Mouse (Mus musculus): Measurements from ENCODE around the gene Lmo1.

Lmo1 gene

DNA sequence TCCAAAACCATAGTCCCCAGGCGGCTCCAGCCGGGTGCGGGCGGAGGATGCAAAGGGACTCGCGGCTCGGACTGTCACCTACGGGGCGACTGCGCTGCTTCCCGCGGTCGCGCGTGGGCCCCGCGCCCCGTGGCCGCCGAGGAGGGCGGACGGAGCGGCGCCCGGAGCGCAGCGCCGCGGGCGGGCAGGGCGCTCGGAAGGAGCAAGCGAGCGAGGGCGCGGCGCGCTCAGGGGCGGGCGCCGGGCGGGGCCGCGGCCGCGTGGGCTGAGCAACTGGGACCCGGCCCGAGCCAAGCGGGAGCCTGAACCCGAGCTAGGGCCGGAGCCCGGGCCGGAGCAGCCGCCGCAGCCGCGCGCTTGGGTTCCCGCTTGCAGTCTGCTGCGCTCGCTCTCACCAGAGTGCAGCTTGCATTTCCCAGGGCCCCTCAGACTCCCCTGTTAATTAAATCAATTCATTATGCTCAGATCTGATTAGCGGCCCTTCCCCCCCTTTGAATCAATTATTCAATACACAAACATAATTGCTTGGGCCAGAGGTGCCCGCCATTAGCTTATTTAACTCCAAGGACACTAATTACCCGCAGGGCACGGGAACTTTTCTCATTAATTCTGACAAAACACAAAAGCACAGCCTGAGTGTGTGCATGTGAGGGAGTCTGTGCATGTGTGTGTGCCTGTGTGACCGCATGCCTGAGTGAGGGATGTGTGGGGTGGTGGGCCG is at the start of gene Lmo1:
Gene Lmo1, minus strand, starts transcription at position 259 of the 721 bp plus-strand sequence.
- peak in 1 of 2 experiments; percentile 41 for DNase-seq (ENCODE audit: low spot score in 2 of 2)

DNA sequence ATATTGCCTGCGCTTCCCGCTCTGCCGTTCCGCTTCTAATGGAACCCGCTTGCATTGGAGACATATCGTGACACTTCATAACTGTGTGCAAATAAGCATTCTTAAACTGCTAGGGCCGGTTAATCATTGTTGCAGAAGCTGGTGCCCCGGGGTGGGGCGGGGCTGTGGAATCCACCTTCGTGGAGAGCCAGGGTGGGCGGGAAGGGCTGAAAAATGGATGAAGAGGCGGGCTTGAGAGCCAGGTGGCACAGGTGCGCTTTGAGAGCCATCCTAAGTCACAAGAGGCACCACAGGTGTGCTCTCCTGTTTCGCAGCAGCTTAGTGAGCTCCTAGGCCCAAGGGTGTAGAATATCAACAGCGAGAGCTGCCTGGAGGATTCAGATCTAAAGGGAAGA is 46.7 kb upstream of the Lmo1 start:
- no peak for DNase-seq (ENCODE audit: low spot score in 2 of 2)

DNA sequence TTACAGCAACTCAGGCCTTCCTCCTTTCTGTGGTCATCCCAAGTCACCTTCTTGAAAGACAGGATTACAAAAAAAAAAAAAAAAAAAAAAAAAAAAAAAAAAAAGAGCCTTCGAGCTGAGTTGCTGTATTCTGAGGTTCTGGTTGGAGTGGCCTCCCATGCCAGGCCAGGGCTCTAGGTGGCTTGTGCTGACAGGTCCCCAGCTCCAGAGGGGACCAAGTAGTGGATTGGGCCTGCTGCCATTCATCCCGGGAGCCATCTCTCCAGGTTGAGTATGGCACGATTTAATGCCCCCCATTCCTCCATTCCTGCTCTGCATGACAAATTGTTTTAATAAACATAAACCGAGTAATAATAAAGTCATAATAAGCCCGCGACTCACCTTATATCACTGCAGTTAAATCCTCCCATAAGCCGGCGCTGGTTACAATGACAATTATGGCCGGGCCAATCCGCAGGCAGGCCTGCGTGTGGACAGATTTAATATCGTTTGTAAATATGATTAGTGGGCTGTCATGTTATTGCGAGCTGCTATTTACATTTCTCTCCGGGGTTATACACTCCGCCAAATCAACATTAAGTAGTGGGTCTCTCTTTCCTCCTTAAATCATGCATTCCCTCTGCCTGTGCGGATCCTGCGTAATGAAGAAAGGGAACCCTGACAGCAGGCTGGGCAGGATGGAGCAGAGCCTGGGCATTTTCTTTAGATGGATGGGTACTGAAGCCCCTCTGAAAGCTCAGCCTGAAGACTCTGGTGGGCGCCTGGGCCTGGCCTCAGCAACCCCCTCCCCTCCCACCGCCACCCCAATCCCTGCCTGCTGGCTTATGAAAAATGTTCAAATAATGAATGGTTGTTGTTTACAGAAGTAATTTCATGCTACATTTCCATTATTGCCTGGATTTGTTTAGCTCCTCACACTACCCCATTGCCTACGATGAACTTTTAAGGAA is 46.0 kb upstream of the Lmo1 start:
- no peak for DNase-seq (ENCODE audit: low spot score in 2 of 2)

DNA sequence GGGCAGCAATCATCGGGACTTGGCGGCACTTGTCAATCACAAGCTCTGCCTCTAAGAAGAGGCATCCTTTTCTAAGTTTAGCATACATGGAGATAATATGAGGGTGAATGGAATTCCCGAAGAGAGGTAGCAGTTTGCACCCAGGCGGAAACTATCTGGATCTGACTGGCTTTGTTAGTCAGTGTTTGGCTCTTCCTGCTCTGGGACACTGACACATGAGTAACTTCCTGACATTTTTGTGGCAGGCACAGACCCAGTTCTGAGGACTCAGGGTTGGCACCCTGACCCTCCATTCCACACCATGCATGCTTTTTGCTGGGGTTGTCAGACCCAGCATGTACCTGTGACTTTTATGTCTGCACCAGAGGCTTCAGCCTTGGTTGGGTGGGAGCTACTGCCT is 45.0 kb upstream of the Lmo1 start:
- DNase-seq (ENCODE audit: low spot score in 2 of 2), result no peak

DNA sequence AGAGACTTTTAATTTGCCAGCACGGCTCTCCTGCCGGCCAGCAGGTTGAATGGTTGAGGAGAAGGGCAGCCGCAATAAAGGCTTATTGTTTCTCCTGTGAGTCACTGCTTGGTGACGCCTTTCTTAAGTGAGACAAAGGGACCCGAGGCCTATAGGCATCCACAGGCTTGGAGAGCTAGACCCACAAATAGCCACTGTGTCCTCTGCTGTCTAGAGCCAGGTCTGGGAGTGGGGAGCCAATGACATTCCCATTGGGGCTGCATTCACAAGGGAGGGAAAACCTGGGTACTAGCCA is 43.9 kb upstream of the Lmo1 start:
- DNase-seq (ENCODE audit: low spot score in 2 of 2), result no peak

DNA sequence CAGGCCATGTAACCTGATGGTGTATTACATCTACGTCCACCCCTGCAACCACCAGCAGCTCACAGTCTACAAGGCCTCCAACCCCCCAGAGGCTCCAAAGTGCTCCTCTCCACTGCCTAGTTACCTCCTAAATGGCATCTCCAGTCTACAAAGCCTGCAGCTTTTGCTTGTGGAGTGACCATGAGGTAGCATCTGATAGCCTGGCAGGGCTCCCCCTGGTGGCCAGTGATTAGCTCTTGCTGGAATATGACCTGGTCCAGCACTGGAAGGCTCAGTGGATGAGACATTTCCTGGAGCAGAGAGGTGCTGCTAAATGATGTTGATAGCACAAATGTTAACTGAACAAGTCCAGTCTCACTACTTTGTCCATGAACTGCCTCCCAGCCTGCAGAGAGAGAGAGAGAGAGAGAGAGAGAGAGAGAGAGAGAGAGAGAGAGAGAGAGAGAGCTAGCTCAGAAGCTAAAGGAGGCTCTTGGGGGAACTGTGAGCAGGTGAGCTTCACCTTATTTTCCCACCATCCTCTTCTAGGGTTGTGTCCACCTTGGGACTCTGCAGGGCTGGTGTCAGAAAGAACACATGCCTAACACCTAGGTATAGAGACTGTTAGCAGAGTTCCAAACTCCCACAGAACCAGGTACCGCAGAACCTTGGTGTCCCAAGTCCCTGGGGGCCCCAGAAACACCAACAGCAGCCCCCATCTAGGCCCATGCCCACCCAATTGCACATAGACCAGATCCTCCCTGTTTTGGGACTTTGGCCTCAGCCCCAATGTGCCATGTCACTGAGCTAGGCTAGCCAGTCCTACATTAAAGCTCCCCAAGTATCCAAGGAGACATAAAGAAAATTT is 43.3 kb upstream of the Lmo1 start:
- DNase-seq (ENCODE audit: low spot score in 2 of 2), result peak; percentile 72 to 82

DNA sequence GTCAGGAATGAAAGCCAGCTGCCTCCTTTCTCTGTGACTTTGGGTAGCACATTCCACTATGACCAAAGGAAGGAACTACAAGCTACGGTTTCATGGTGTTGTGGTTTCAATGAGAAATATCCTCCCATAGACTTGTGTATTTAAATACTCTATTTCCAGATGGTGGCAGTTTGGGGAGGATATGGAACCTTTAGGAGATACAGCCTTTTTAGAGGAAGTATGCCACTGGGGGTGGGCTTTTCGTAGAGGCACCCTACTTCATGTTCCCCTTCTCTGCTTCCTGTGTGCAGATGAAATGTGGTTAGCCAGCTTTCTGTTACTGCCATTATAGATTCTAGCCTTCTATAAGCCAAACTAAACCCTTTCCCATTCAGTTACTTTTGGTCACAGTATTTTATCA is 34.8 kb upstream of the Lmo1 start:
- DNase-seq (ENCODE audit: low spot score in 2 of 2), result no peak

DNA sequence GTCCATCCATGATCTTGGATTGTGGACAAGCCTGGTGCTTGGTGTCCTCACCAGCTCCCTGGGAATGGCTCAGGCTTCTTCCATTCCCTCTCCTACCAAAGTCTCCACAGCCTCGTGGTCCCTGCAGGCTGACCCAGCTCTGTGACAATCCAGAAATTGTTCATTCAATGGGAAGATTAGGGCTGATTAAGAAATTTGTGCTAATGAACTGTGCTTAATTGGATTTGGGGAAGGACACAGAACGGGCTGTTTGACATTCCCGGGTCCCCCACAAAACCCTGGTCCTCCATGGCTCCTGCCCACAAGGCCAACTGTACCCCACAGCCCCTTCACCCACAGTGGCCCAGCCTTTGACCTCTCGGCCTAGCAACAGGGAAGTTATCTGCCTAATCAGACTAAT is 32.8 kb upstream of the Lmo1 start:
- no peak for DNase-seq (ENCODE audit: low spot score in 2 of 2)

DNA sequence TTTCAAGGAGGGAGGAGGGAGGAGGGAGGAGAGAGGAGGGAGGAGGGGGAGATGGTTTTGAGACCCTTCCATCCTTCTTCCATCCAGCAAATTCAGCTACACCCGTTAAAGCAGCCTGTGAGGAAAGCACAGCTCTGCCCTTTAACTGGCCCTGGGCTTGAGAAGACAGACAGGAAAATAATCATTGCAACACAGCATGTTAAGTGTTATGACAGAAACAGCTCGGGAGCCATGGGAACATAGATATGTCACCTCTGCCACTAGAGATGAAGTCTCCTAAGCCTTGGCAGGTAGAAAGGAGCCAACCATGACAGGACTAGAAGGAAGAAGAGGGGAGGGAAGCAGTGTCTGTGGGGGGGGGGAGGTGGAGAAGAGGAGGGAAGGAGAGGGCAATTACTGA is 31.4 kb upstream of the Lmo1 start:
- DNase-seq (ENCODE audit: low spot score in 2 of 2), result no peak

DNA sequence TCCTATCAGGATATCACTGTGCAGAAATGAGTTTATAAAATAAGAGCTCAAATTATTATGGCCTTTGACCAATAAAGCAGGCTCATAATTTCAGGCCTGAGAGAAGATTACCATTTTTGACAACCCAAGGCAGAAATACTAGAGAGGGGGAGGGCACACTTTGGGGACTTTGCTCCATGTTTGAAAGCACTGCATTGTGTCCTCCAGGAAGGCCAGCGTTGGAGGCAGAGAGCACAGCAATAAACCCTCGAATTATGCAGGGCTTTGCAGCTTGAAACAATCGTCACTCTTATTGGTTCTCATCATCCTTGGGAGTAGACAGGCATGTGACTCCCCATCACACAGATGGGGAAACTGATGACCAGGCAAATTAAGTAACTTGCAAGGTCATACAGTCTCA is 28.1 kb upstream of the Lmo1 start:
- DNase-seq (ENCODE audit: low spot score in 2 of 2), result no peak

DNA sequence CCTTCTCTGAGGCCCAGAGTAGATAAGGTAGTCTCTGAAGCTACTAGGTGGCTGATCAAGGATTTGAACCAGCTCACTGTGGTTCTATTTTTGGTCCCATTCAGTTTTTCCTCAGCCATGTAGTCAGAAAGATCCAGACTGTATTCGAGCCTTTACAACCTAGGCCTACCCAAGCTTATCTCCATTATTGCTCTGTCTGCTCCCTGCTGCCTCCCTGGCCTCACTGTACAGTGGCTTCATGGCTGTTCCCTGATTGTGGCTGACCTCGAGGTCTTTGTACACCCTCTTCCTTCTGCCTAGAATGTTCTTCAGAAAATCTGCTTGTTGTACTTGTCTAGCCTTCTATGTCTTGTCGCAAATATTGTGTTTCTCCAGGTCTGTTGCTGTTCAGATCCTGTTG is 25.6 kb upstream of the Lmo1 start:
- DNase-seq (ENCODE audit: low spot score in 2 of 2), result no peak

DNA sequence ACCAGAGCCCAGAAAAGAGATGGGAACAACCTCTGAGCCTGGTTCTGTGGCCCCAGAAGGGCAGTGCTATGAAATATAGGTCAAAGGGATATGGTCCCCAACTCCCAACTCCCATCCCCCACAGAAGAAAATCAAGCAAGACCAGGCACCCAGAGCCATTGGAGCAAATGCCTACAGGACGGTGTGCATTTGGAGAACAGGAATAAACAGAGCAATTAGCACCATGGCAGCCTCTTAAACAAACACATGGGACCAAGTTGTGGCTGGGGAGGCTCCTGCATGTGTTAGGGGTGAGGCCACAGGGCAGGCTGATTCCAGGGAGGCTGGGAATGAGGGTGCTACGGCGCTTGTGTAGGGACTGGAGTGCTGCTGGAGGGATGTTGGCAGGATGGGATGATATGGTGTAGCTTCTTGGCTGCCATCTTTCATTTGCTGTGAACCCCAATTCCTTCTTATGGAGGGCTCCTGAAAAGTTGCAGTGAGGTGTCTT is 22.2 kb upstream of the Lmo1 start:
- DNase-seq (ENCODE audit: low spot score in 2 of 2), result peak in 1 of 2 experiments; percentile 4

DNA sequence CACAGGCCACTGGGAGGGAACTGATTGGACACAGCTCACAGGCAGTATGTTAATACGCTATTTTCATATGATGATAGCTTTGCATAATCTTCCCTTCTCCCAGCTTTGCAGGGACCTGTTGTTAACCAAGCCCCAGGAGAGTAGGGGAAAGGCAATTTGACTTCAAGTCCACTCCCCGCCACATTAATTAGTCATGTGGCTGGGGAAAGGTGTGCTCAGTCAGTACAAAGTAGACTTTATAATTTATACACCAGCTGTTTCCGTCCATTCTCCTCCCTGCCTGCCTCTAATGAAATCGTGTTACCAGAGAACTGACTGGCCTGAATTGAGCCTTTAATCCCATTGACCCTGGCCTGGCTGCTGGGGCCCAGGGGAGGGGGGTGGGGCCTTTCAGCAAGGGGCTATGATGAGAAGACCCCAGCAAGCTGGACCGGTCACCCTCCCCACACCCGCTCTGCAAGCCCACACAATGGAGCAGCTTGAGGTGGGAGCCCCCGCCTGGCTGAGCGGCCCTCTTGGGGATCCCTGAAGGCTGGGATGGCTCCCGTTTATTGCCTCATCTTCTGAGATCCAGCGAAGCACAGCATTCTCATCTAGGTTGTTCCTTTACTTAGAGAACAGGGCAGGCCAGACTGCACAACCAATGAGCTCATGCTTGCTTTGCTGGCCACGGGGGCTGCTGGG is 21.5 kb upstream of the Lmo1 start:
- DNase-seq (ENCODE audit: low spot score in 2 of 2), result peak in 1 of 2 experiments; percentile 17

DNA sequence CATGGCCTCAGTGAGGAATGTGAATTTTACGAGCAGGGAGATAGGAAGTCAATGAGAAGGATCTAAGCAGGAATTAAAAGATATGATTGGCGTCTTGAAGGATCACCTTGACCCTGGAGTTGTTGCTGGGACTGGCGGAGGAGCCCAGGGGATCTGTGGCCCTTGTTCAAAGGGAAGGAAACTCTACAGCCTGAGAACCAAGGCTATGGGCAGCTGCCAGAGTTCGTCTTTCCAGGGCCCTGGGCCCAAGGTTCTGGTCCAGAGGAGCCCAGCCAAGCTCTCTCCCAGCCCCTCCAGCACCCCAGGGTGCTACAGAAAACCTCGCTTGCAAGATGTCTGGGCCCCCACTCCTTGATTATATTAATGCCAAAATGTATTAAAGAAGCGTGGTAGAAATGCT is 21.0 kb upstream of the Lmo1 start:
- peak in 1 of 2 experiments; percentile 10 for DNase-seq (ENCODE audit: low spot score in 2 of 2)

DNA sequence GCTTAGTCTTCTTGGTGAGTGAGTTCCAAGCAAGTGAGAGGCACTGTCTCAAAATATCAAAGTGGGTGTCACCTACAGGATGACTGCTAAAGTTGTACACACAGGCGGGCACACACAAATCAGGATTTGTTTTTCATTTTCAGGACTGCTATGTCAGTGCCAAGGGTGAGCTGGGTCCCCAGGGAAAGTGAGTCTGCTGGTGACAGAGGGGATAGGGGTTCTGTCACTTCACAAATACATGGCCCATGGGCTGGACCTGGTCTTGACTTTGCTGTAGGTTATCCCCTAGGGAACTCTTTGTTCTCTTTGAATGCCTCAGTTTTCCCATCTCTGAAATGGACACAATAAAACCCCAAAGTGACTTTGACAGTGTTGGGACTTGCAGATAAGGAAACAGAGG is 19.8 kb upstream of the Lmo1 start:
- peak in 1 of 2 experiments; percentile 8 for DNase-seq (ENCODE audit: low spot score in 2 of 2)

DNA sequence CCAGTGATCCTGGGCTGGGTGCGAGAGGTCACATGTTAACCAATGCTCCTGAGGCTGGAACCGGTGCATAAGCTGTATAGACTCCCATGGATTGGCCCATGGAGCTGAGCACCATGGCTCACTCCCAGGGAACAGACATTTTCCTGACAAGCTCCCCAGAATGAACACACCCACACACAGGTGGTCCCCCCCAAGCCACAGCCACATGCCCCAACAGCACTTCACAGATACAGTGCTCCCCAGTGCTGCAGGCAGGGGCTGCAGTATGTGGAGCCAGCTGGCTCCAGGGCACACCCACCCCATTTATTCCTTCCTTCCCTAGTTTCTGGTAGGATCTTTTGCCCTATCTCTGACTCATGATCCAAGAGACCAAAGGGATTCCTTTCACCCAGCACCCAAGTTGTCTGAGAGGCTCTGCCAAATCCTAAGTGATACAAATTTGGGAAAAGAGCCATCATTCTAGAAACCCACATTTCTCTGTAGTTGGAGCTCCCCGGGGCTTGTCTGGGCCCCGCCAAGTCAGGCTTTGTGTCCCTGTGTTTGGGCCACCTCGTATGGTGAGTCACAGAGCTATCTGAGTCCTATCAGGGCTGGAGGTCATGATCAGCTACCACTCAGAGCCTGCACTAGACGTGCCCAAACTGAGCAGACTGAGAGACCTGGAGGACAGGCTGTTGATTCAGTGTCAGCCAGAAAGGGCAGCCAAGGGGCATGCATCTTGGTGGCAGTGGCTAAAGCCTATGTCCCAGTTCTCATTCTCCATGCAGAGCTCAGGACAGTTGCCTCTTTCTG is 12.4 kb upstream of the Lmo1 start:
- no peak for DNase-seq (ENCODE audit: low spot score in 2 of 2)

DNA sequence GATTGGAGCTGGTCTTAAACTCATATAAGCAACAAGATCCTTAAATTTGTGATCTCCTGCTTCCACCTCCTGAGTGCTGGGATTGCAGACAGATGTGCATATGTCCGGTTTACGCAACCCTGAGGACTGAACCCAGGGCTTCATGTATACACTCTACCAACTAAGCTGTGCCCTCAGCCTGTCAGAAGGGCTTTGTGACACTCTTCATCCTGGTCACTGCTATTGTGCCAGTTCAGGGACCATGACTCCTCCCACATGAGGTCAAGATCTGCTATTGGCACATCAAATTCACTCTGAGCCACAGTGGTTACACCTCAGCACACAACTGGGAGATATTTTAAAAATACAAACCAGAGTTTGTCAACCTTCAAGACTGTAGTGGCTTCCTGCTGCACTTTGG is 11.0 kb upstream of the Lmo1 start:
- no peak for DNase-seq (ENCODE audit: low spot score in 2 of 2)

DNA sequence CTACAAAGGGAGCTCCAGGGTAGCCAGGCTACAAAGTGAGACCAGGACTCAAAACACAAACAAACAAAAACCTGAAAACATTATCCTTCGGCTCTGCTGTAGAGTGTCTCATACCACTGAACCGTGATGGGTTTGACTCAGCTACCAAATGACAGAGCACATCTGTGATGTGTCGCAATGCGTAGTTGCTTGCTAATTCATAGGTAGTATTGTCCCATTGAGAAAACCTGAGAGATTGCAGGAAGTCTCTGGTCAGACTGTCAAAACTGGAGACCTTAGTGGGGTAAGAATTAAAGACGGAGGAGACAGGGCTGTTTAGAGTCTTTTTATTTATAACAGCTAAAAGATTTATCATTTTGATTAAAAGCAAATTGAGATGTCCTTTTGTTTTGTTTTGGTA is 10.6 kb upstream of the Lmo1 start:
- no peak for DNase-seq (ENCODE audit: low spot score in 2 of 2)

DNA sequence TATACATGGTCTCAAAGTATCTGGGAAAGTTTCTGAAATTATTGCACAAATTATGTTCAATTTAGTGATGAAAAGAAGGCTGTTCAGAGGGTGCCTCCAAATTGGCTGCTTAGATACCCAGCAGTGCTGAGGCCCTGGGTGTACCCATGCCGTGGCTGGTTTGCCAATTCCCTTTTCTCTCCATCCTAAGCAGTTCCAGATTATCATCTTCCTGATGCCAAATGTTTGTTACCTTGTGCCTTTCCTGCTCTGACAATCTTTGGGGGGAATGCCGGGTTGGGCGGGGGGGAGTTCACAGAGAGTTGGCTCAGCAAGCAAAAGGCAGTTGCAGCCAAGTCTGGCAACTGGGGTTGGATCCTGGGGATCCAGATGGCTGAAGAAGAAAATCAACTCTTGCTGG is 1.7 kb upstream of the Lmo1 start:
- no peak for DNase-seq (ENCODE audit: low spot score in 2 of 2)

DNA sequence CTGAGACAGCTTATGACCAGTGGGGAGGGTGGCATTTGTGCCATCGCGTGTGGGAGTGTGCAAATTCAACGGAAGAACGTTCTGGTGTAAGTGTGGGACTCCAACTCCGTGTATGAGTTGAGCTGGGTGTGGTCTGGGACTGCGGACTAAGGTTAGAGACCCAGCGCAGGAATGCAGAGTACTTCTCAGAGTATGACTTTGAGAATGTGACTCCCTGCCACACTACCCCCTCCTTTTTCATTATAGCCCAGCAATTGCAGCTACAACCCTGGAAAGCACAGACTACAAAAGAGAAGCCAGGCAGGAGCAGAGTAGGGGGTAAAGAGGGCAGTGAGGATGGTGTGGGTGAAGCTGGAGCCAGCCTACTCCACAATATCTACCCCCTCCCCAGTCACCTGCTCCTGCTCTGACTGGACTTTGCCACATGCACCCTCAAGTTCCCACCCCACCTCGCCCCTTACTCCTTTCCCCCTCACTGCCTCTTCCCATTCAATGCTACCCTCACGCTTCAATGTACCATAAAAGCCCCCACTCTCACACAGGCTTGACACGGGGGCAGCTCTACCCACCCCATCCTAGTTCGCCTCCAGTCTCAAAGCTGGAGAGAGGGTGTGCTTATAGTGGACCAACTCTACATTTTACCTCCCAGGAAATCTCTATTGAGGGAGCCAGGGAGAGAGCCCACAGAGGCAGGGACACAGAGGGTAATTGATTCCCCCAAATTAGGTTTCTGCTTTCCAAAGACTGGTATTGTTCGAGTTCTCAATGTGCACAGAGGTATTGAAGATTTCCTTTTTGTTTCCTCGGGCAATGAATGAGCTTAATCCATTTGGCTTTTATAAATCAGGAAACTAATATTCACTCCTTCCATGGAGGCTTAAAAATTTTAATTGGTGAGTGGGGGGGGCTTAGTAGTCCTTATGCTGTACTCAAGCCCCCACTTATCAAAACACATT is 941 bp upstream of the Lmo1 start:
- DNase-seq (ENCODE audit: low spot score in 2 of 2), result no peak
